Mouse (Mus musculus) heart, postnatal 0 days (tissue): ENCODE results near the gene Trim2.

Experiments
- CTCF ChIP-seq: IDR thresholded peaks from 2 replicates; pipeline ENCODE4 v1.5.1; 2016; ENCODE audit warnings: antibody characterized with exemption, control low read depth, low read depth
- EP300 ChIP-seq: IDR thresholded peaks from 2 replicates; pipeline ENCODE4 v1.6.1; 2016; ENCODE audit warnings: antibody characterized with exemption, low read depth

- TF ChIP-seq CTCF (no peak), EP300 (no peak)
These were observed 48.1 kb downstream of the Trim2 start for GRCm38 (mm10) chr3:84258518-84259031.
